Mouse (Mus musculus): Measurements from ENCODE around the gene Cmya5.

DNA sequence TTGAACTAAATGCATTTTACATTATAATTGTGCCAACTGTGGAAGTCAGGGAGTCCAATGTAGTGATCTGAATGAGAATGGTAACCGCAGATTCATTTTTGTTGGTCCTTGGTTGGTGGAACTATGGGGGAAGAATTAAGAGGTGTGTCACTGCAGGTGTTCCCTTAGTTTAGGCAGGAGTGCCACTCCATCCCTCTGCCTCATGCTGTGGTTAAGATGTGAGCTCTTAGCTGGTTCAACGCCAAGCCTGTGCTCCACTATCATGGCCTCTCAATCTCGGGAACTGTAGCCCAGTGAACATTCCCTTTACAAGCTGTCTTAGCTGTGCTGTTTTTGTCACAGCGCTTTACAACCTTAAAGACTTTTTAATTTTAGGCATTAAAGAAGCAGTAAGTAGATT is 18.8 kb upstream of the Cmya5 start:
- TF ChIP-seq CTCF (IDR thresholded peaks at IDR 0.05; ENCODE audit: borderline replicate concordance, insufficient read depth, low read depth, low read length) = no peak
- TF ChIP-seq POLR2A (IDR thresholded peaks at IDR 0.05; ENCODE audit: borderline replicate concordance, insufficient read depth, low read length) = no peak
